Mouse (Mus musculus): ENCODE data around the gene Foxa1.

DNA sequence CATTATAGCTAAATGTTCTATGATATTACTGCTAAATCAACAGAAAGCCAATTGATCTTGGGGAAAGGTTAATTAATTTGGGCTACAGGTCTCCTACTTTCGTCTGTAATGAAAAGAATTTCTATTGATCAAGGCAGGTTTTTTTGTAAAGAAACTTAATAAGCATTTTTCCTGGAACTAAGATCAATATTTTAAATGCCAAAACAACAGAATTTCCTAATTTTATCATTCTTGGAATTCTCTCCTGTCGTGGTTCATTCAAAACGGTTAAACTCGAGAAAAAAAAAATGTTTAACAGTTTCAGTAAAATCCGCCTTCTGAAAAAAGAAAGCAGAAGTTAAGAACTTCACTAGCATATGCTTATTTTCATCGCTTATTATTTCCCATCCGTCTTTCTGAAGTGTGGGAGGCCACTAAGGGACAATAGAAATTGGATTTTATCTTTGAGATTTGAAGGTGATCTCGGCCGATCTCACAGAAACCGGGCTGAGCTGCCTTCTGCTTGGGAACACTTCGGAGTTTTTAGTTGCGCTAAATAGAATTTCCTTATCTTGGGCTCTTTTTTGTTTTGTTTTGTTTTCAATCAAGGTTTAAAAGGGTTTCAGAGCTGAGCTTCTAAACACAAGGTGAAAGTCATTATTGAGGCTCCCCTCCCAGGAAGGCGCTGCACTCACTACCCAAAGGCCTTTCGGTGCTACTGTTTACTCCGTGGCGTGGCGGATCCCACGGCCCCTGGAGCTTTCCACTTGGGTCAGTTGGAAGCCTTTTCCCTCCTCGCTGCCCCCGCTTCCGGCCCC, 8.7 kb downstream of the Foxa1 start:
- TF ChIP-seq POLR2A (IDR thresholded peaks at IDR 0.05; ENCODE audit: low read depth, low read length), result no peak
- no peak for TF ChIP-seq CTCF (IDR thresholded peaks at IDR 0.05; ENCODE audit: extremely low read depth, insufficient read length, insufficient replicate concordance, low read depth, low read length)
